Mouse (Mus musculus) adrenal gland, postnatal 10 days (tissue): ENCODE data around the gene Stox2. TPM values are rescaled to one million over a fixed set of nuclear protein-coding genes. Genes with fewer than 3 reads are reported as not detected.

Source experiments
- DNase-seq: peaks from one replicate; pipeline ENCODE4 v3.0.0; 2021; ENCODE audit warnings: mixed read lengths
- total RNA-seq, 2 experiments: library from RNA; stranded (reverse); gene quantifications; 2 replicates each; pipeline ENCODE4 v1.2.3; 2021

The Stox2 gene
- total RNA-seq, 2 experiments from 2014 or later, result 12.4 to 18.8 TPM

DNA sequence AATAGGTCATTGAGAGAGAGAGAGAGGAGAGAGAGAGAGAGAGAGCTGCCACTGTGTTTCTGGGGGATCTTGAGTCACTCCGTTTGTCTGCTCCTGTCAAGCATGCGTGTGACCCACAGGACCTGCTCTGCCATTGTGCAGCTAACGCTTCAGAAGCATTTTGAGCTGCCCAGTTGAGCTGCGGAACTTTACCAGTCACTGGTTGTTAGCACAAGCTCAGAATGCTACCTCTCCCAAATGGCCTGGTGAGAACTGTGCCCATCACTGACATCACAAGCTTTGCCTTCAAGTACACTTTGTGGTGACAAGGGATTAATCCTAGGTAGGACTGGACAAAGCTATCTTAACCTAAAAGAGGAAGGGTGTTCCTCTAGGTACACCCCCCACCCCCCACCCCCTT is 263.9 kb downstream of the Stox2 start:
- no peak for DNase-seq

DNA sequence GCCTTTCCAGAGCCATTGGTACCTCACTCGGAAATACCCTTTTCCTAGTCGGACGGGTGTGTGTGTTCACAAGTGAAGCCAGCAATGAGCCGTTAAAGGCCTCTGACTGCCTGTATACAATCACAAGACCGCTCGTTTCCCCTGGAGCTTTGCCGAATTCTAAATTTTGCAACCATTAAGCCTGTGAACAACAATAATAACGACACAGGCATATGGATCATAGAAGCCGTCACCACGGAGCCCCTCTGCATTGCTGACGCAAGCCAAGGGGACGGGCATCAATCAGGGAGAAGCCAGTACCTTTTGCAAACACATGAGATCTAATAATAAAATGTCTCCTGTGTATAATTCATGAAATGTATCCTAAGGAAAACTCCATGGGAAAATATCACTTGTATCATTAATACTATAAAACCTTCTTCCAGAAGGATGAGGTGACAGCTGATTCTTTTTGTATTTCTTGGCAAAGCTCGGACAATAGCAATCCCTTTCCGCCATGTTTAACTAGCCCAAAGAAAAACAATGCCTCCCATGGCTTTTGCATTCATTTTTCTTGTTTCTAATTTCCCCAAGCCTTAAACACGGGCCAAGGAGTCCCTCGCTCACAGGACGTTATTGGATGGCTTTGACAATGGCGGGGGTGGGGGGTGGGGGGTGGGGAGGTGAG is 265.0 kb downstream of the Stox2 start:
- DNase-seq, result no peak

DNA sequence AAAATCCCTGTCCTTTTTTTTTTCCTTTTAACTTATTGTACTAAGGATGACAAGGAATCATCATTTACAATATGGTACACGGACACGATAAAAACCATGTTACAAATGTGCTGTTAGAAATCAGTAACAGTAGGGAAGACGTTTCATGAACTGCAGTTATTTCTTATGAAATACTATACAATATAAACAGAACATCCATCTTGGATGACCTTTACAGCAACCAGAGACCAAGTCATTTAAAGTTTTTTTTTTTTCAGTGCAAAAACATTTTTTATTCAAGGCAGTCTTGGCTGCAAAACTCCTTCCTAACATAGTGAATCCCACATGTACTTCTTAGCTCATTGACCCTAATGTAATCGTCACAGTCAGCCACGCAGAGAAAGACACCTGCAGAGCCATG is 266.0 kb downstream of the Stox2 start:
- DNase-seq, result no peak

DNA sequence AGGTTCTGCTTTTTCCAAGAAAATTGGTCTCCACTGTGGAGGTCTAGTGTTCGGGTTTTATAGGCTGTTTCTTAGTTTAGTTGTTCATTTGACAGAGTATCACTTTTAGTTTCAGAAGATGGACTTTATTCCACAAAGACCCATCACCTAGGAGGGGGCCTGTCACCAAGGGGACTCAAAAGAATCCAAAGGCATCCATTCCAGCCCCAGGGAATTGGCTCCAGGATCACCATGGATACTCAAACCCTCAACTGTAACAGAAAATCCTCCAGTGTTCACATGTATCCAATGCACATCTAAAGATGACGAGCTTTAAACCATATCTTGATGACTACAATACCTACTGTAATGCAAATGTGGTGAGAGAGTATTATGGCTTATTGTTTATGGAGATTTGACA is 267.4 kb downstream of the Stox2 start:
- DNase-seq, result no peak

DNA sequence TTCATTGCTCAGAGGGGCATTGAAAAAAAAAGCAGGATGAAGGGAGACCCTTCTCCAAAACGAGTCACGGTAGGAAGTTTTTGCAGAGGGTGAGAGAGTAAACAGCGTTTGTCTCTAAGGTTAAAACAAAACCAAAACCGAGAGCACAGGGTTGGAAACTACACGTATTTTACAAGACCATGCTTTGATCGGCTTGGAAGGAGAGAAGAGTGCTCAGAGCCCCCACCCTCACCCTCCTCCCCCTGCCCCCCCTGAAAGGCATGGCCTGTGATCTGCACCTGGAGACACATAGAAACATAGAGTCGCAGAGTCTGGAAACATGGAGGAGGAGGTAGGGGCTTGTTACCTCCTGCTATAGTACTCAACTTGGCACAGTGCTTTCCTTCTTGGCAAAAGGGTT is 272.3 kb downstream of the Stox2 start:
- DNase-seq, result no peak

DNA sequence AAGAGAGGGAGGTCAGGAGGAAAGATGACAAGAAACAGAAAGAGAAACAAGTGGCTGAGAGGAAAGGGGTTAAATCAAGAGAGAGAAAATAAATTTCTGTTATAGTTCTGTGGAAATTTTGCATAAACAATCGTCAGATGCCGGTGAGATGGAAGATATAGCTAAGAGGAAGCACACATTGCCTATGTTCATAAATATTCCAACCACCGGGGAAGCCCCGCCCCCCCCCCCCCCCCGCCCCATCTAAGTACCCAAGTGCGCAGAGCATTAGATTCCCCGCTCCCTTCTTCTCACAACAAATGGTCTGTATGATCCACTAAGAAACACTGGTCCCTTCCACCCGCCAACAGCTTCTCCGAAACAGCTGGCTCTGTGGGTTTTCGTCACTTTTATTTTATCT is 273.3 kb downstream of the Stox2 start:
- DNase-seq, result no peak

DNA sequence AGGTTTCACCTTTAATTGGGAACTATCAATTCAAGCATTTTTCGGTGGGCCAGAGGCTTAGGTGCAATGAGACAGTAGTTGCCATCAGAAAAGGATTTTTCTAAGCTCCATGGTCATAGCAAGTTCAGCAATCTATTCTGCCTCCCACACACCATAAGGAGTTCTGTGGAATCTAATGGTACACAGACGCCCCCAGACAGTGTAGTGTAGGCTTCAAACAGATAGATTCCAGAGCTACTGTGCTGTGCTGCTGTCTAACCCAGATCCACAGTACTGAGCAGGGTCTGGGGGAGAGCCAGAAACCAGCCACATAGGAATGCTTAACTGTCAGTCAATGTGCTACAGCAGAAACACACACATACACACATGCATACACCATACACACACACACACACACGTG is 285.5 kb downstream of the Stox2 start:
- DNase-seq, result no peak

DNA sequence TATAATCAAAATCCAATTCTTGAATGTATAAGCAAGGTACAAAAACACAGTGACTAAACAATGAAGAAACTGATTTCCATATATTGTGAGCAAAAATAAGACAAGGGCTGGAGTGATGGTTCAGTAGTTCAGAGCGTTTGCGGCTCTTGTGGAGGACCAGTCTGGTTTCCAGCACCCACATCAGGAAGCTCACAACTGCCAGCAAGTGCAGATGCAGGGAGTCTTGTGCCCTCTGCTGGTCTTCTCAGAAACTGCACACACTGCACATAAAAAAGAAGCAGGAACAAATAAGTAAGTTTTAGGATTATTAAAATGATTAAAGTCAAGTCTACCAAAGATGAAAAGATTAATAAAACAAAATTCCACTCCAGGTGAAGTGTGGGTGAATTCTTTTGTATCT is 291.6 kb downstream of the Stox2 start:
- DNase-seq, result no peak

DNA sequence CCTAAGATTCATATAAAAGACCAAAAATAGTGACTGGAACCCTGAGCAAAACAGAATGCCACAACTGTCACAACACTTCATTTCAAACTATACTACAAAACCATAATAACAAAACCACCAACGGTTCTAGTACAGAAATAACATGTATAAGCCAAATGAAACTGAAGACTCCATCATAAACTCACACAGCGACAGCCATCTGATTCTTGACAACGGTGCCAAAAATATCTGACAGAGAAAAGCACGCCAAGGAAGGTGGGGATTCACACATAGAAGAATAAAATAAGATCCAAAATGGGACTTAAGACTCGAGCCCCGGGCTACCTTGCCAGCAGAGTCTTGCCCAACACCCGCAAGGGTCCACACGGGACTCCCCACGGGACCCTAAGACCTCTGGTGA is 300.9 kb downstream of the Stox2 start:
- no peak for DNase-seq

DNA sequence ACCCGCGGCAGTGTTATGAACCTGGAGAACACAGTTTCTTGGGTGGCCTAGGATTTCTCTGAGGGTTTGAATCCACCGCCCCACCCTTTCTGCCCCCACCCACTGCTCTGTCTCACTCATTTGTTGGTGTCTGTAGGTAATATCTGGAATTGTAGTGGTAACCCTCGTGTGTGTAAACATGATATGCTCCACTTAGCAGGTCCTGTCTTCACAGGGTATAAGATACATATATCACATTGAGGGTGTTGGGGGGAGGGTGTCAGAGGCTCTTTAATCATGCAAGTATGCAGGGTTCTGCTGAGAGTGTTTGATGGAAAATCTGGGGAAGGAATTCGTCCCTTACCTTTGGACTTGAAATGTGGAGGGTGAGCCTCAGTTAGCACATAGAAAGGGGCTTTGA is 310.1 kb downstream of the Stox2 start:
- DNase-seq, result no peak

DNA sequence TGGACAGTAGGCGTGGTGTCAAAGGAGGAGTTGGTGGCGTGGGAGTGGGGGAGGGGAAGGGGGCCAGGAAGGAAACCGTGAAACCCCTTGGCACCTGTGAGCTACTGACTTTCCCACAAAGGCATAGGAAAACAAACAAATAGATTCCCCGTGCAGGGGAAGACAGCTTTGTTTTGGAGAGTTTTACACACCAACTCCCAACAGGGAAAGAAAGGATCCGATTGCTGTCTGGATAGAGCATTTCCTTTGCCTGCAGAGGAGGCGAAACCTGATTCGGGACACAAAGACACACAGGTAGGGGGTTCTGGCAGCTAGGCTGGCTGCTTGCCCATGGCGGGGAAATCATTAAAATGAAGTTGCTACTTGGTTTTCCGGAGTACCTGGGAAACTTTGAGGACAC is 310.6 kb downstream of the Stox2 start:
- DNase-seq, result no peak

DNA sequence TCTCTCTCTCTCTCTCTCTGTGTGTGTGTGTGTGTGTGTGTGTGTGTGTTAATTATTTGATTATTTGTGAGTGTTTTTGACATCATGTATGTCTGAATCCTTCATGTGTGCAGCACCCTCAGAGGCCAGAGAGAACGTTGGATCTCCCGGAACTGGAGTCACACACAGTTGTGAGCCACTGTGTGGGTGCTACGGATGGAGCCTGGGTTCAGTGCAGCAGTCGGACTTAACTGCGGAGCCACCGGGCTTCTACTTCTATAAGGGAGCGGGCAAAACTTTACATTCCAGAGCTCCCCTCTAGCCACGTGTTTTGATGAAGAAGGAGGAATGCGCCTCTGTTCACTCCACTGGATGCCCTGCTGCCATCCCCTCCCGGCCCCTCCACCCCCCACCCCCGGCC is 311.4 kb downstream of the Stox2 start:
- DNase-seq, result no peak

DNA sequence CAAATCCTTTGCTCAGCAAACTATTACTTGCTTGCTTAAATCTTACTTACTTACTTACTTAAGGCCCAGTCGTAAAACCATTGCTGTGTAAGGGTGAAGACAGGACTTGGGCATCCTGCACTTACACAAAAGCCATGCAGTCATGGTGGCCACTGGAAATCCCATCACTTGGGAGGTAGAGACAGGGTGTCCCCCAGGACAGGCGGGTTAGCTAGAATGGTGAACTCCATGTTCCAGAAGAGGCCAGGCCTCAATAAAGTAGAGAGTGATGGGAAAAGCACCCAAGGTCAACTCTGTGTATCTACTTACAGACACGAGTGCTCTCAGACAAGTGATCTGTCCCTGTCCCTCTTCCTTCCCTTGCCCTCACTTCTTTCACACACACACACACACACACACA is 312.8 kb downstream of the Stox2 start:
- no peak for DNase-seq

Other genes starting within 250 kb of the Stox2 start
- 10 to 100 TPM; 27.9 to 31.3 TPM for gene Trappc11, start 87.1 kb upstream of the Stox2 start, total RNA-seq
- gene Rwdd4a, start 87.3 kb upstream of the Stox2 start, total RNA-seq, result 10 to 100 TPM; 44.9 to 56.7 TPM
- 10 to 100 TPM; 18.4 to 23.0 TPM for gene Ing2, start 229.2 kb upstream of the Stox2 start, total RNA-seq